Mouse (Mus musculus): Measurements from ENCODE around the gene Phactr2. TPM values are rescaled to one million over a fixed set of nuclear protein-coding genes. Genes with fewer than 3 reads are reported as not detected.
A peak's percentile ranks its signal among the peaks of the same experiment; 100 is the strongest.
"Not testable (repeated sequence)": the region's sequence is repeated elsewhere in the genome, so short reads cannot be mapped to it uniquely, and the experiment has no call there.

Gene Phactr2
- polyA plus RNA-seq, 1 experiment from 2014 or later, result 8.1 TPM

DNA sequence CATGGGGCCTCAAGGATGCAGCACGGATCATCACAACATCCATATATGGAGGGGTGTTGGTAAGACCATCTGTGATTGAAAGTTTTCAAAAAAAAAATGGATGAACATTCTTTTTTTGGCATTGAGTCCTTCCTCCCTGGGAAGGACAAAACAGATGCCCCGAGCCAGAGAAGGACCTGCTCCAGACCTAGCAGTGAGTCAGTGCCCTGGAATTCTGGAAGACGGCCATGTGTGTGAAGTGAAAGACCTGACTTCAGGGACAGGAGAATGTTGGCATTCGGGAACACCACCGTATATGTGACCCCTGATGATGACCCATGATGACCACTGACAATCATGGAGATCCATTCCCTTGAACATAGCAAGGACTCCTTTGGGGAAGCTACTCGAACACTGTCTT, 15.5 kb upstream of the Phactr2 start:
- H3K9ac ChIP-seq (replicated peaks; ENCODE audit: low read depth, low read length), result no peak overlapping the region
- H3K27ac ChIP-seq (ENCODE audit: low read length), result no peak overlapping the region
- 91% methylated on average over 6 of the region's 6 CpGs for WGBS
- no peak overlapping the region for H3K4me2 ChIP-seq (ENCODE audit: low read length)
- no peaks in the 10 kb centered on the region for H3K9me3 ChIP-seq (ENCODE audit: control insufficient read depth, low read length)
- no peaks in the 10 kb centered on the region for H3K4me1 ChIP-seq (replicated peaks; ENCODE audit: control insufficient read depth, insufficient read depth, low read length)
- no peak for ATAC-seq
- H3K36me3 ChIP-seq (ENCODE audit: control insufficient read depth, insufficient read depth), result no peaks in the 10 kb centered on the region
- no peaks in the 10 kb centered on the region for H3K27me3 ChIP-seq (replicated peaks; ENCODE audit: control insufficient read depth, insufficient read depth, low read length)
- H3K4me3 ChIP-seq (replicated peaks; ENCODE audit: low read length), result no peak overlapping the region

- Histone ChIP-seq H3K4me3 (replicated peaks; ENCODE audit: low read length) (no peak overlapping the region), H3K27me3 (replicated peaks; ENCODE audit: control insufficient read depth, insufficient read depth, low read length) (no peaks in the 10 kb centered on the region), H3K4me1 (replicated peaks; ENCODE audit: control insufficient read depth, insufficient read depth, low read length) (no peaks in the 10 kb centered on the region), H3K4me2 (ENCODE audit: low read length) (no peak overlapping the region), H3K27ac (ENCODE audit: low read length) (no peak overlapping the region), H3K36me3 (ENCODE audit: control insufficient read depth, insufficient read depth) (no peaks in the 10 kb centered on the region), H3K9ac (replicated peaks; ENCODE audit: low read depth, low read length) (no peak overlapping the region), H3K9me3 (ENCODE audit: control insufficient read depth, low read length) (no peaks in the 10 kb centered on the region)
- peak; percentile 81 for ATAC-seq
- WGBS, result 57% methylated on average over 4 of the region's 4 CpGs
These were observed 11.7 kb upstream of the Phactr2 start for GRCm38 (mm10) chr10:13485958-13486357.

- Histone ChIP-seq H3K4me1 (replicated peaks; ENCODE audit: control insufficient read depth, insufficient read depth, low read length) (peaks cover 4% of the 10 kb centered on the region), H3K36me3 (ENCODE audit: control insufficient read depth, insufficient read depth) (no peaks in the 10 kb centered on the region), H3K9ac (replicated peaks; ENCODE audit: low read depth, low read length) (no peak overlapping the region), H3K9me3 (ENCODE audit: control insufficient read depth, low read length) (no peaks in the 10 kb centered on the region), H3K4me2 (ENCODE audit: low read length) (no peak overlapping the region), H3K27ac (ENCODE audit: low read length) (no peak overlapping the region), H3K27me3 (replicated peaks; ENCODE audit: control insufficient read depth, insufficient read depth, low read length) (peaks cover 3% of the 10 kb centered on the region), H3K4me3 (replicated peaks; ENCODE audit: low read length) (no peak overlapping the region)
- 83% methylated on average over 6 of the region's 6 CpGs for WGBS
- no peak for ATAC-seq
These were observed 5.1 kb upstream of the Phactr2 start for GRCm38 (mm10) chr10:13479341-13479740.

DNA sequence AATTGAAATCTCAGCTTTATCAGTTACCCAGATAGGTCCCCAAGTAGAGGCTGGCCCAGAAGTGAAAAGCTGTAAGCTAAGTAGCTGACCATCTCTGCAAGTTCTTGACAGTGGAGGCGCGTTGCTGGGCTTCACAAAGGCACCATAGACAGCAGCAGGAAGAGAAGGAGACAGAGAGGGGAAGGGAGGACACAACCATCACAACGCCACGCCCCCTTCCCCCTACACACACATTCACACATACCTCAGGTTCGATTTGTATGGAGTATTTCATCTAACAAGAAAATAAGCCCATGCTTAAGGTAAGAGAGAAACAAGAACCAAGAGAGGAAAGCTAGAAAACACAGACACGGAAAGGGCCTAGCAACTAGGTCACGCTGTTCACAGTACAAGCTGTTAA, 909 bp upstream of the Phactr2 start:
- Histone ChIP-seq H3K4me2 (ENCODE audit: low read length) (no peak overlapping the region), H3K36me3 (ENCODE audit: control insufficient read depth, insufficient read depth) (no peaks in the 10 kb centered on the region), H3K27me3 (replicated peaks; ENCODE audit: control insufficient read depth, insufficient read depth, low read length) (peaks cover 3% of the 10 kb centered on the region), H3K4me1 (replicated peaks; ENCODE audit: control insufficient read depth, insufficient read depth, low read length) (peaks cover 12% of the 10 kb centered on the region), H3K9ac (replicated peaks; ENCODE audit: low read depth, low read length) (no peak overlapping the region), H3K4me3 (replicated peaks; ENCODE audit: low read length) (no peak overlapping the region), H3K9me3 (ENCODE audit: control insufficient read depth, low read length) (no peaks in the 10 kb centered on the region), H3K27ac (ENCODE audit: low read length) (no peak overlapping the region)
- no peak for ATAC-seq
- 33% methylated on average over 7 of the region's 7 CpGs for WGBS

DNA sequence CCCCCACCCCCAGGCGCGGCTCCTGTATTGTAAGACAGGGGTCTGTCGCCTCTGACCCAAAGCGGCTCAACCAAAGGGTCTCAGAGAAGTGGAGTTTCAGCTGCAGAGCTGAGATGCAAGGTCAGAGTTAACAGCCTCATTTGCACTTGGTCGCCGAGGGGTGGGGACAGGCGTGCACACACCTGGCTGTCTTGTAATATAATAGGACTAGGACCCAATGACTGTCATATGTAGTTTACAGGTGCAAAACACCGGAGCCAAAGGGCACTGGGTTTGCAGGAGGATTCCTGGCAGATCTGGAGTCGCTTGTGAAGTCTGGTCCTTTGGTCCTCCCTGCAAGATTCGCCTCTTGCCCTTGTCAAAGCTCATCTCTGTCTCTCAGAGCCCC, 350 bp upstream of the Phactr2 start:
- Histone ChIP-seq H3K27ac (ENCODE audit: low read length) (no peak overlapping the region), H3K27me3 (replicated peaks; ENCODE audit: control insufficient read depth, insufficient read depth, low read length) (peaks cover 3% of the 10 kb centered on the region), H3K36me3 (ENCODE audit: control insufficient read depth, insufficient read depth) (no peaks in the 10 kb centered on the region), H3K9ac (replicated peaks; ENCODE audit: low read depth, low read length) (peak overlapping the region; percentile 73), H3K9me3 (ENCODE audit: control insufficient read depth, low read length) (no peaks in the 10 kb centered on the region), H3K4me3 (replicated peaks; ENCODE audit: low read length) (peak overlapping the region; percentile 67), H3K4me1 (replicated peaks; ENCODE audit: control insufficient read depth, insufficient read depth, low read length) (peaks cover 12% of the 10 kb centered on the region), H3K4me2 (ENCODE audit: low read length) (peak overlapping the region; percentile 100)
- no peak; the same call in 1 of the 2 replicates for ATAC-seq
- WGBS, result 5% methylated on average over 10 of the region's 10 CpGs

GRCm38 (mm10) chr10:13473287-13473832, 852 bp downstream of the Phactr2 start:
- 0 out of 2 replicates have a peak, but pooled peaks have one; percentile 3 for ATAC-seq
- Histone ChIP-seq H3K4me1 (replicated peaks; ENCODE audit: control insufficient read depth, insufficient read depth, low read length) (peaks cover 12% of the 10 kb centered on the region), H3K4me2 (ENCODE audit: low read length) (peak overlapping the region; percentile 100), H3K27me3 (replicated peaks; ENCODE audit: control insufficient read depth, insufficient read depth, low read length) (peaks cover 3% of the 10 kb centered on the region), H3K9ac (replicated peaks; ENCODE audit: low read depth, low read length) (peak overlapping the region; percentile 73), H3K36me3 (ENCODE audit: control insufficient read depth, insufficient read depth) (no peaks in the 10 kb centered on the region), H3K4me3 (replicated peaks; ENCODE audit: low read length) (peak overlapping the region; percentile 67), H3K27ac (ENCODE audit: low read length) (no peak overlapping the region), H3K9me3 (ENCODE audit: control insufficient read depth, low read length) (no peaks in the 10 kb centered on the region)
- 16% methylated on average over 17 of the region's 17 CpGs for WGBS

DNA sequence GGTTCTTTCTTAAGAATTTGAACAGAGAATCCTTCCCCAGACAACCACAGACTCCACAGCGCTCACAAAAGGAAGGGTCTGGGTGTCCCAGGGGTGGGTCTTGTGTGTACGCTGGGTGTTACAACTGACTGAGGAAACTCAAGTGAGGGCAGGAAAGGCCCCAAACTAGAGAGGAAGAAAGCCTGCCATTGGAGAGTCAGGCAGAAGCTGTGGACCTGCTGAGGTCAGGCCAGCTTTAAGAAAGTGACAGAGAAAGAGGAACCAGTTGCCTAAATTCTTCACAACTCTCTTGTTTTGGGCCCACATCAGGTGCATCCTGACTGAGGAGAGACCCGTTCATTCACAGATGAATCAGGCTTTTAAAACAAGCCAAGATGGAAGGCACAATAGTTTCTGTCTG, 4.0 kb downstream of the Phactr2 start:
- no peak overlapping the region for H3K4me2 ChIP-seq (ENCODE audit: low read length)
- ATAC-seq, result no peak
- H3K9me3 ChIP-seq (ENCODE audit: control insufficient read depth, low read length), result no peaks in the 10 kb centered on the region
- peaks cover 12% of the 10 kb centered on the region for H3K4me1 ChIP-seq (replicated peaks; ENCODE audit: control insufficient read depth, insufficient read depth, low read length)
- no peaks in the 10 kb centered on the region; the same call in 1 of the 2 replicates for H3K27me3 ChIP-seq (replicated peaks; ENCODE audit: control insufficient read depth, insufficient read depth, low read length)
- H3K27ac ChIP-seq (ENCODE audit: low read length), result no peak overlapping the region
- 86% methylated on average over 3 of the region's 3 CpGs for WGBS
- H3K4me3 ChIP-seq (replicated peaks; ENCODE audit: low read length), result no peak overlapping the region
- no peak overlapping the region for H3K9ac ChIP-seq (replicated peaks; ENCODE audit: low read depth, low read length)
- no peaks in the 10 kb centered on the region for H3K36me3 ChIP-seq (ENCODE audit: control insufficient read depth, insufficient read depth)

DNA sequence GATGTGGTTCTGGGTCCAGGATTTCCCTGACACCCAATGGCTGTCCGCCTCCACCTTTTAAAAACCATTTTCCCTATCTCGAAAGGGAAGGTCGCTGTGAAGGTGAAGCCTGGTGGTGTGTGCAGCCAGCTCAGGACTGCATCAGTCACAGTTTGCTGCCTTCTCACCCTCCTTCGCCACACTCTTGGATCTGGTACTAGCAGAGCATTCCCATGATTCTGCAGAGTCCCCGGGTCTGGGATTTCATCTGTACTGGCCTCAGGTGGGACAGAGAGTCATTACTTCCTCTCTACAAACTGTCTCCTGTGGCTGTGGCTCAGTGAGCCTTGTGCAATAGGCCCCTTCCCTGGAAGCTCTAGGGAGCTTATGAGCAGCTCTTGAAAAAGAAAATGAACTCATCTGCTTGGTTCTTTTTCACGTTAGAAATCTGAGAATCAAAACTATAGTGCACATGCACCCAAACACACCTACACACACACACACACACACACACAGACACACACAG, 6.1 kb downstream of the Phactr2 start:
- ATAC-seq; H3K4me3 ChIP-seq (replicated peaks; ENCODE audit: low read length); H3K9ac ChIP-seq (replicated peaks; ENCODE audit: low read depth, low read length); H3K4me1 ChIP-seq (replicated peaks; ENCODE audit: control insufficient read depth, insufficient read depth, low read length); H3K36me3 ChIP-seq (ENCODE audit: control insufficient read depth, insufficient read depth); H3K27me3 ChIP-seq (replicated peaks; ENCODE audit: control insufficient read depth, insufficient read depth, low read length); H3K27ac ChIP-seq (ENCODE audit: low read length); H3K4me2 ChIP-seq (ENCODE audit: low read length); H3K9me3 ChIP-seq (ENCODE audit: control insufficient read depth, low read length): not testable (repeated sequence)
- 89% methylated on average over 6 of the region's 6 CpGs for WGBS

GRCm38 (mm10) chr10:13466925-13467324, 7.3 kb downstream of the Phactr2 start:
- Histone ChIP-seq H3K4me3 (replicated peaks; ENCODE audit: low read length) (no peak overlapping the region), H3K4me1 (replicated peaks; ENCODE audit: control insufficient read depth, insufficient read depth, low read length) (no peaks in the 10 kb centered on the region), H3K4me2 (ENCODE audit: low read length) (no peak overlapping the region), H3K27ac (ENCODE audit: low read length) (no peak overlapping the region), H3K27me3 (replicated peaks; ENCODE audit: control insufficient read depth, insufficient read depth, low read length) (no peaks in the 10 kb centered on the region), H3K36me3 (ENCODE audit: control insufficient read depth, insufficient read depth) (no peaks in the 10 kb centered on the region), H3K9ac (replicated peaks; ENCODE audit: low read depth, low read length) (no peak overlapping the region), H3K9me3 (ENCODE audit: control insufficient read depth, low read length) (no peaks in the 10 kb centered on the region)
- no peak for ATAC-seq
- WGBS, result 60% methylated on average over 5 of the region's 5 CpGs

- H3K9ac ChIP-seq (replicated peaks; ENCODE audit: low read depth, low read length); H3K36me3 ChIP-seq (ENCODE audit: control insufficient read depth, insufficient read depth); H3K27ac ChIP-seq (ENCODE audit: low read length); H3K4me3 ChIP-seq (replicated peaks; ENCODE audit: low read length); H3K27me3 ChIP-seq (replicated peaks; ENCODE audit: control insufficient read depth, insufficient read depth, low read length); H3K4me2 ChIP-seq (ENCODE audit: low read length); H3K9me3 ChIP-seq (ENCODE audit: control insufficient read depth, low read length); ATAC-seq; H3K4me1 ChIP-seq (replicated peaks; ENCODE audit: control insufficient read depth, insufficient read depth, low read length): not testable (repeated sequence)
- WGBS, result 95% methylated on average over 3 of the region's 3 CpGs
These were observed 9.9 kb downstream of the Phactr2 start for GRCm38 (mm10) chr10:13464295-13464694.
